Mouse (Mus musculus): Measurements from ENCODE around the gene H1foo. TPM values are rescaled to one million over a fixed set of nuclear protein-coding genes. Genes with fewer than 3 reads are reported as not detected.

The H1foo gene
- polyA plus RNA-seq, 1 experiment from 2014 or later: not detected

GRCm38 (mm10) chr6:115978596-115978995 lies 33.9 kb downstream of the H1foo start:
- no peak overlapping the region for H3K4me2 ChIP-seq (ENCODE audit: low read depth, low read length, severe bottlenecking)
- ATAC-seq (replicated peaks; ENCODE audit: low FRiP score) (no peak), DNase-seq (ENCODE audit: low spot score) (no peak)
- no peaks in the 10 kb centered on the region for H3K36me3 ChIP-seq (ENCODE audit: control insufficient read depth, insufficient read depth, low read length)
- no peak overlapping the region for H3K27ac ChIP-seq (ENCODE audit: low read depth, low read length)
- H3K4me1 ChIP-seq (replicated peaks; ENCODE audit: control insufficient read depth, insufficient read depth, low read length): no peaks in the 10 kb centered on the region
- H3K9me3 ChIP-seq (ENCODE audit: control insufficient read depth, low read length): no peaks in the 10 kb centered on the region
- 66% methylated on average over 8 of the region's 8 CpGs for WGBS
- no peak overlapping the region for H3K4me3 ChIP-seq (ENCODE audit: low read depth, low read length)
- no peak overlapping the region for H3K9ac ChIP-seq (ENCODE audit: low read length)
- H3K27me3 ChIP-seq (ENCODE audit: control insufficient read depth, insufficient read depth, low read length): no peaks in the 10 kb centered on the region

GRCm38 (mm10) chr6:115982889-115983288 lies 38.2 kb downstream of the H1foo start:
- H3K4me3 ChIP-seq (ENCODE audit: low read depth, low read length): no peak overlapping the region
- no peak overlapping the region for H3K4me2 ChIP-seq (ENCODE audit: low read depth, low read length, severe bottlenecking)
- no peaks in the 10 kb centered on the region for H3K27me3 ChIP-seq (ENCODE audit: control insufficient read depth, insufficient read depth, low read length)
- no peaks in the 10 kb centered on the region for H3K36me3 ChIP-seq (ENCODE audit: control insufficient read depth, insufficient read depth, low read length)
- 67% methylated on average over 7 of the region's 7 CpGs for WGBS
- H3K27ac ChIP-seq (ENCODE audit: low read depth, low read length): no peak overlapping the region
- H3K9me3 ChIP-seq (ENCODE audit: control insufficient read depth, low read length): no peaks in the 10 kb centered on the region
- no peak for DNase-seq (ENCODE audit: low spot score)
- peaks cover 7% of the 10 kb centered on the region; the same call in 1 of the 2 replicates for H3K4me1 ChIP-seq (replicated peaks; ENCODE audit: control insufficient read depth, insufficient read depth, low read length)
- H3K9ac ChIP-seq (ENCODE audit: low read length): no peak overlapping the region
- no peak for ATAC-seq (replicated peaks; ENCODE audit: low FRiP score)

GRCm38 (mm10) chr6:115983306-115984038 lies 38.7 kb downstream of the H1foo start:
- WGBS: 71% methylated on average over 12 of the region's 12 CpGs
- ATAC-seq (replicated peaks; ENCODE audit: low FRiP score): no peak
- Histone ChIP-seq H3K27me3 (ENCODE audit: control insufficient read depth, insufficient read depth, low read length) (no peaks in the 10 kb centered on the region), H3K9ac (ENCODE audit: low read length) (no peak overlapping the region), H3K4me3 (ENCODE audit: low read depth, low read length) (no peak overlapping the region), H3K36me3 (ENCODE audit: control insufficient read depth, insufficient read depth, low read length) (no peaks in the 10 kb centered on the region), H3K4me1 (replicated peaks; ENCODE audit: control insufficient read depth, insufficient read depth, low read length) (peaks cover 7% of the 10 kb centered on the region; the same call in 1 of the 2 replicates), H3K9me3 (ENCODE audit: control insufficient read depth, low read length) (no peaks in the 10 kb centered on the region), H3K4me2 (ENCODE audit: low read depth, low read length, severe bottlenecking) (no peak overlapping the region), H3K27ac (ENCODE audit: low read depth, low read length) (no peak overlapping the region)
- DNase-seq (ENCODE audit: low spot score): no peak

- peaks cover 7% of the 10 kb centered on the region; the same call in 1 of the 2 replicates for H3K4me1 ChIP-seq (replicated peaks; ENCODE audit: control insufficient read depth, insufficient read depth, low read length)
- ATAC-seq (replicated peaks; ENCODE audit: low FRiP score) (no peak), DNase-seq (ENCODE audit: low spot score) (no peak)
- H3K4me3 ChIP-seq (ENCODE audit: low read depth, low read length): no peak overlapping the region
- no peak overlapping the region for H3K9ac ChIP-seq (ENCODE audit: low read length)
- no peaks in the 10 kb centered on the region for H3K9me3 ChIP-seq (ENCODE audit: control insufficient read depth, low read length)
- WGBS: 66% methylated on average over 7 of the region's 7 CpGs
- H3K27me3 ChIP-seq (ENCODE audit: control insufficient read depth, insufficient read depth, low read length): no peaks in the 10 kb centered on the region
- no peaks in the 10 kb centered on the region for H3K36me3 ChIP-seq (ENCODE audit: control insufficient read depth, insufficient read depth, low read length)
- no peak overlapping the region for H3K27ac ChIP-seq (ENCODE audit: low read depth, low read length)
- no peak overlapping the region for H3K4me2 ChIP-seq (ENCODE audit: low read depth, low read length, severe bottlenecking)
Measured at GRCm38 (mm10) chr6:115984580-115984979, 39.8 kb downstream of the H1foo start.

- 73% methylated on average over 9 of the region's 9 CpGs for WGBS
- Histone ChIP-seq H3K9me3 (ENCODE audit: control insufficient read depth, low read length) (no peaks in the 10 kb centered on the region), H3K9ac (ENCODE audit: low read length) (no peak overlapping the region), H3K36me3 (ENCODE audit: control insufficient read depth, insufficient read depth, low read length) (no peaks in the 10 kb centered on the region), H3K4me2 (ENCODE audit: low read depth, low read length, severe bottlenecking) (no peak overlapping the region), H3K27me3 (ENCODE audit: control insufficient read depth, insufficient read depth, low read length) (no peaks in the 10 kb centered on the region), H3K27ac (ENCODE audit: low read depth, low read length) (no peak overlapping the region), H3K4me3 (ENCODE audit: low read depth, low read length) (no peak overlapping the region), H3K4me1 (replicated peaks; ENCODE audit: control insufficient read depth, insufficient read depth, low read length) (peaks cover 7% of the 10 kb centered on the region; the same call in 1 of the 2 replicates)
- ATAC-seq (replicated peaks; ENCODE audit: low FRiP score) (no peak), DNase-seq (ENCODE audit: low spot score) (no peak)
Measured at GRCm38 (mm10) chr6:115985622-115986021, 40.9 kb downstream of the H1foo start.

- H3K4me3 ChIP-seq (ENCODE audit: low read depth, low read length): no peak overlapping the region
- H3K27ac ChIP-seq (ENCODE audit: low read depth, low read length): no peak overlapping the region
- H3K4me1 ChIP-seq (replicated peaks; ENCODE audit: control insufficient read depth, insufficient read depth, low read length): peaks cover 10% of the 10 kb centered on the region
- no peaks in the 10 kb centered on the region; the same call in none of the 2 replicates for H3K27me3 ChIP-seq (ENCODE audit: control insufficient read depth, insufficient read depth, low read length)
- H3K9me3 ChIP-seq (ENCODE audit: control insufficient read depth, low read length): no peaks in the 10 kb centered on the region
- no peaks in the 10 kb centered on the region for H3K36me3 ChIP-seq (ENCODE audit: control insufficient read depth, insufficient read depth, low read length)
- no peak overlapping the region for H3K9ac ChIP-seq (ENCODE audit: low read length)
- DNase-seq (ENCODE audit: low spot score) (no peak), ATAC-seq (replicated peaks; ENCODE audit: low FRiP score) (no peak)
- H3K4me2 ChIP-seq (ENCODE audit: low read depth, low read length, severe bottlenecking): no peak overlapping the region
- WGBS: 52% methylated on average over 12 of the region's 12 CpGs
Measured at GRCm38 (mm10) chr6:115986472-115987095, 41.8 kb downstream of the H1foo start.

- Histone ChIP-seq H3K4me2 (ENCODE audit: low read depth, low read length, severe bottlenecking) (no peak overlapping the region), H3K4me3 (ENCODE audit: low read depth, low read length) (no peak overlapping the region), H3K9ac (ENCODE audit: low read length) (no peak overlapping the region), H3K36me3 (ENCODE audit: control insufficient read depth, insufficient read depth, low read length) (no peaks in the 10 kb centered on the region), H3K27me3 (ENCODE audit: control insufficient read depth, insufficient read depth, low read length) (peaks cover 6% of the 10 kb centered on the region), H3K4me1 (replicated peaks; ENCODE audit: control insufficient read depth, insufficient read depth, low read length) (peaks cover 14% of the 10 kb centered on the region), H3K27ac (ENCODE audit: low read depth, low read length) (no peak overlapping the region), H3K9me3 (ENCODE audit: control insufficient read depth, low read length) (no peaks in the 10 kb centered on the region)
- ATAC-seq (replicated peaks; ENCODE audit: low FRiP score) (no peak), DNase-seq (ENCODE audit: low spot score) (no peak)
- WGBS: 70% methylated on average over 9 of the region's 9 CpGs
Measured at GRCm38 (mm10) chr6:115987096-115987747, 42.5 kb downstream of the H1foo start.

GRCm38 (mm10) chr6:115989032-115989431 lies 44.3 kb downstream of the H1foo start:
- Histone ChIP-seq H3K9ac (ENCODE audit: low read length) (no peak overlapping the region), H3K27me3 (ENCODE audit: control insufficient read depth, insufficient read depth, low read length) (peaks cover 24% of the 10 kb centered on the region), H3K36me3 (ENCODE audit: control insufficient read depth, insufficient read depth, low read length) (no peaks in the 10 kb centered on the region), H3K4me2 (ENCODE audit: low read depth, low read length, severe bottlenecking) (no peak overlapping the region), H3K4me3 (ENCODE audit: low read depth, low read length) (no peak overlapping the region), H3K9me3 (ENCODE audit: control insufficient read depth, low read length) (no peaks in the 10 kb centered on the region), H3K4me1 (replicated peaks; ENCODE audit: control insufficient read depth, insufficient read depth, low read length) (peaks cover 23% of the 10 kb centered on the region), H3K27ac (ENCODE audit: low read depth, low read length) (no peak overlapping the region)
- WGBS: 77% methylated on average over 5 of the region's 5 CpGs
- DNase-seq (ENCODE audit: low spot score) (no peak), ATAC-seq (replicated peaks; ENCODE audit: low FRiP score) (no peak)

Measured in forebrain, embryonic 11.5 days (tissue).